Mouse (Mus musculus): ENCODE measurements around the gene Mmab.

Gene Mmab

GRCm38 (mm10) chr5:114468007-114468406 is 24.1 kb upstream of the Mmab start:
- H3K4me3 ChIP-seq (replicated peaks; ENCODE audit: low read length): peak overlapping the region; percentile 45
- peaks cover 61% of the 10 kb centered on the region for H3K4me1 ChIP-seq (replicated peaks; ENCODE audit: low read depth, low read length)
- H3K36me3 ChIP-seq (ENCODE audit: insufficient read depth, low read length): no peaks in the 10 kb centered on the region
- 0 out of 2 replicates have a peak, but pooled peaks cover 5% of the 10 kb centered on the region for H3K27me3 ChIP-seq (ENCODE audit: insufficient read depth, low read length)
- no peaks in the 10 kb centered on the region for H3K9me3 ChIP-seq (ENCODE audit: low read length)
- TF ChIP-seq CTCF (conservative IDR thresholded peaks at IDR 0.05; ENCODE audit: low read length) (no peak), NANOG (IDR thresholded peaks at IDR 0.05; ENCODE audit: borderline replicate concordance, low read length) (no peak), POU5F1 (IDR thresholded peaks at IDR 0.05; ENCODE audit: borderline replicate concordance, low read length) (no peak)

GRCm38 (mm10) chr5:114467430-114467829 is 23.6 kb upstream of the Mmab start:
- Histone ChIP-seq H3K9me3 (ENCODE audit: low read length) (no peaks in the 10 kb centered on the region), H3K4me1 (replicated peaks; ENCODE audit: low read depth, low read length) (peaks cover 62% of the 10 kb centered on the region), H3K36me3 (ENCODE audit: insufficient read depth, low read length) (no peaks in the 10 kb centered on the region), H3K27me3 (ENCODE audit: insufficient read depth, low read length) (0 out of 2 replicates have a peak, but pooled peaks cover 2% of the 10 kb centered on the region), H3K4me3 (replicated peaks; ENCODE audit: low read length) (peak overlapping the region; percentile 45)
- TF ChIP-seq CTCF (conservative IDR thresholded peaks at IDR 0.05; ENCODE audit: low read length) (no peak), POU5F1 (IDR thresholded peaks at IDR 0.05; ENCODE audit: borderline replicate concordance, low read length) (no peak), NANOG (IDR thresholded peaks at IDR 0.05; ENCODE audit: borderline replicate concordance, low read length) (no peak)

- Histone ChIP-seq H3K4me1 (replicated peaks; ENCODE audit: low read depth, low read length) (peaks cover 65% of the 10 kb centered on the region), H3K27me3 (ENCODE audit: insufficient read depth, low read length) (no peaks in the 10 kb centered on the region), H3K4me3 (replicated peaks; ENCODE audit: low read length) (0 out of 2 replicates have a peak overlapping the region, but pooled peaks have one; percentile 35), H3K36me3 (ENCODE audit: insufficient read depth, low read length) (no peaks in the 10 kb centered on the region), H3K9me3 (ENCODE audit: low read length) (no peaks in the 10 kb centered on the region)
- TF ChIP-seq POU5F1 (IDR thresholded peaks at IDR 0.05; ENCODE audit: borderline replicate concordance, low read length) (no peak), CTCF (conservative IDR thresholded peaks at IDR 0.05; ENCODE audit: low read length) (no peak), NANOG (IDR thresholded peaks at IDR 0.05; ENCODE audit: borderline replicate concordance, low read length) (no peak)
Observed at GRCm38 (mm10) chr5:114467019-114467418, 23.2 kb upstream of the Mmab start.

- Histone ChIP-seq H3K9me3 (ENCODE audit: low read length) (no peaks in the 10 kb centered on the region), H3K36me3 (ENCODE audit: insufficient read depth, low read length) (no peaks in the 10 kb centered on the region), H3K4me1 (replicated peaks; ENCODE audit: low read depth, low read length) (peaks cover 78% of the 10 kb centered on the region), H3K27me3 (ENCODE audit: insufficient read depth, low read length) (no peaks in the 10 kb centered on the region), H3K4me3 (replicated peaks; ENCODE audit: low read length) (peak overlapping the region; percentile 55; the same call in 1 of the 2 replicates)
- no peak for TF ChIP-seq NANOG (IDR thresholded peaks at IDR 0.05; ENCODE audit: borderline replicate concordance, low read length)
- TF ChIP-seq CTCF (conservative IDR thresholded peaks at IDR 0.05; ENCODE audit: low read length): no peak
- no peak for TF ChIP-seq POU5F1 (IDR thresholded peaks at IDR 0.05; ENCODE audit: borderline replicate concordance, low read length)
Observed at GRCm38 (mm10) chr5:114465641-114466040, 21.8 kb upstream of the Mmab start.

- Histone ChIP-seq H3K4me3 (replicated peaks; ENCODE audit: low read length) (no peak overlapping the region), H3K36me3 (ENCODE audit: insufficient read depth, low read length) (peaks cover 9% of the 10 kb centered on the region; the same call in 1 of the 2 replicates), H3K27me3 (ENCODE audit: insufficient read depth, low read length) (no peaks in the 10 kb centered on the region), H3K9me3 (ENCODE audit: low read length) (no peaks in the 10 kb centered on the region), H3K4me1 (replicated peaks; ENCODE audit: low read depth, low read length) (peaks cover 81% of the 10 kb centered on the region)
- no peak for TF ChIP-seq NANOG (IDR thresholded peaks at IDR 0.05; ENCODE audit: borderline replicate concordance, low read length)
- TF ChIP-seq CTCF (conservative IDR thresholded peaks at IDR 0.05; ENCODE audit: low read length): no peak
- TF ChIP-seq POU5F1 (IDR thresholded peaks at IDR 0.05; ENCODE audit: borderline replicate concordance, low read length): no peak
Observed at GRCm38 (mm10) chr5:114464561-114464960, 20.7 kb upstream of the Mmab start.

GRCm38 (mm10) chr5:114462067-114463040 is 18.5 kb upstream of the Mmab start:
- H3K27me3 ChIP-seq (ENCODE audit: insufficient read depth, low read length): no peaks in the 10 kb centered on the region
- H3K9me3 ChIP-seq (ENCODE audit: low read length): no peaks in the 10 kb centered on the region
- peaks cover 84% of the 10 kb centered on the region for H3K4me1 ChIP-seq (replicated peaks; ENCODE audit: low read depth, low read length)
- peaks cover 20% of the 10 kb centered on the region; the same call in 1 of the 2 replicates for H3K36me3 ChIP-seq (ENCODE audit: insufficient read depth, low read length)
- TF ChIP-seq CTCF (conservative IDR thresholded peaks at IDR 0.05; ENCODE audit: low read length) (no peak), NANOG (IDR thresholded peaks at IDR 0.05; ENCODE audit: borderline replicate concordance, low read length) (peak; percentile 92), POU5F1 (IDR thresholded peaks at IDR 0.05; ENCODE audit: borderline replicate concordance, low read length) (no peak)
- H3K4me3 ChIP-seq (replicated peaks; ENCODE audit: low read length): 0 out of 2 replicates have a peak overlapping the region, but pooled peaks have one; percentile 13

GRCm38 (mm10) chr5:114461238-114461637 is 17.4 kb upstream of the Mmab start:
- peaks cover 27% of the 10 kb centered on the region for H3K36me3 ChIP-seq (ENCODE audit: insufficient read depth, low read length)
- TF ChIP-seq POU5F1 (IDR thresholded peaks at IDR 0.05; ENCODE audit: borderline replicate concordance, low read length): no peak
- TF ChIP-seq CTCF (conservative IDR thresholded peaks at IDR 0.05; ENCODE audit: low read length): peak; percentile 74
- H3K4me3 ChIP-seq (replicated peaks; ENCODE audit: low read length): no peak overlapping the region

GRCm38 (mm10) chr5:114456995-114457605 is 13.2 kb upstream of the Mmab start:
- H3K4me1 ChIP-seq (replicated peaks; ENCODE audit: low read depth, low read length): peaks cover 53% of the 10 kb centered on the region
- H3K27me3 ChIP-seq (ENCODE audit: insufficient read depth, low read length): no peaks in the 10 kb centered on the region
- no peak overlapping the region for H3K4me3 ChIP-seq (replicated peaks; ENCODE audit: low read length)
- peaks cover 64% of the 10 kb centered on the region for H3K36me3 ChIP-seq (ENCODE audit: insufficient read depth, low read length)
- no peak for TF ChIP-seq POU5F1 (IDR thresholded peaks at IDR 0.05; ENCODE audit: borderline replicate concordance, low read length)
- TF ChIP-seq CTCF (conservative IDR thresholded peaks at IDR 0.05; ENCODE audit: low read length): no peak
- TF ChIP-seq NANOG (IDR thresholded peaks at IDR 0.05; ENCODE audit: borderline replicate concordance, low read length): no peak
- H3K9me3 ChIP-seq (ENCODE audit: low read length): no peaks in the 10 kb centered on the region

More at GRCm38 (mm10) chr5:114461238-114461637, 17.4 kb upstream of the Mmab start:
- no peaks in the 10 kb centered on the region for H3K27me3 ChIP-seq (ENCODE audit: insufficient read depth, low read length)
- H3K4me1 ChIP-seq (replicated peaks; ENCODE audit: low read depth, low read length): peaks cover 85% of the 10 kb centered on the region
- no peaks in the 10 kb centered on the region for H3K9me3 ChIP-seq (ENCODE audit: low read length)

Data from E14TG2a.4 (cell line).